Mouse (Mus musculus) stomach, embryonic 16.5 days (tissue): ENCODE results near the gene Hist1h1d. TPM values are rescaled to one million over a fixed set of nuclear protein-coding genes. Genes with fewer than 3 reads are reported as not detected.

ENCODE experiments used
- ATAC-seq: fragments of 200-750 bp; cut with Nextera tagmentation; 2 replicates; pipeline ENCODE4 v1.8.0; 2017; ENCODE audit warnings: moderate number of reproducible peaks, moderate TSS enrichment; ENCODE audit not compliant: insufficient read depth, low FRiP score
- H3K27ac ChIP-seq: fragments of 300-500 bp; sonication (generic); 2 replicates; pipeline ENCODE4 v1.5.1; 2014; ENCODE audit warnings: low read length
- H3K27me3 ChIP-seq: fragments of 300-500 bp; sonication (generic); 2 replicates; pipeline ENCODE4 v1.6.1; 2014; ENCODE audit warnings: low read length, control low read depth, mixed read lengths; ENCODE audit not compliant: control insufficient read depth, insufficient read depth
- H3K36me3 ChIP-seq: fragments of 300-500 bp; sonication (generic); 2 replicates; pipeline ENCODE4 v1.6.1; 2014; ENCODE audit warnings: low read length; ENCODE audit not compliant: control insufficient read depth, insufficient read depth
- H3K4me1 ChIP-seq: fragments of 300-500 bp; sonication (generic); 2 replicates; pipeline ENCODE4 v1.6.1; 2014; ENCODE audit warnings: low read length, control low read depth, mixed read lengths; ENCODE audit not compliant: control insufficient read depth, insufficient read depth
- H3K4me2 ChIP-seq: fragments of 300-500 bp; sonication (generic); 2 replicates; pipeline ENCODE4 v1.6.1; 2014; ENCODE audit warnings: low read depth, low read length, mixed read lengths
- H3K4me3 ChIP-seq: fragments of 300-500 bp; sonication (generic); replicated peaks from 2 replicates; pipeline ENCODE4 v1.5.1; 2014; ENCODE audit warnings: mild to moderate bottlenecking, low read length
- H3K9ac ChIP-seq: fragments of 300-500 bp; sonication (generic); 2 replicates; pipeline ENCODE4 v1.6.1; 2014; ENCODE audit warnings: low read length
- H3K9me3 ChIP-seq: fragments of 300-500 bp; sonication (generic); replicated peaks from 2 replicates; pipeline ENCODE4 v1.6.1; 2016; ENCODE audit warnings: low read length, control low read depth; ENCODE audit not compliant: control insufficient read depth
- WGBS: fragments of 180-500 bp; shearing (Covaris S2); extraction: QIAGEN DNeasy Blood & Tissue Kit; methylation state at CpG from one replicate; pipeline ENCODE4 v1.1.7; 2014; 5-methylcytosine and 5-hydroxymethylcytosine counted together
- polyA plus RNA-seq: library from polyadenylated mRNA; unstranded; fragments of >200 nt; fragmentation: Nextera tagmentation; extraction: Ambion mirVana; gene quantifications from 2 replicates; pipeline ENCODE4 v1.2.1, GENCODE M21; 2015

Hist1h1d gene
- polyA plus RNA-seq, 1 experiment from 2014 or later = 0.93 TPM

- WGBS = 69% methylated on average over 2 of the region's 2 CpGs
- Histone ChIP-seq H3K4me1 (no peaks in the 10 kb centered on the region; the same call in 1 of the 2 replicates), H3K36me3 (no peaks in the 10 kb centered on the region), H3K9ac (no peak overlapping the region), H3K4me3 (no peak overlapping the region), H3K4me2 (no peak overlapping the region), H3K27me3 (no peaks in the 10 kb centered on the region), H3K9me3 (no peaks in the 10 kb centered on the region), H3K27ac (no peak overlapping the region)
- ATAC-seq = no peak
Observed at GRCm38 (mm10) chr13:23595185-23595584, 42.1 kb downstream of the Hist1h1d start.

DNA sequence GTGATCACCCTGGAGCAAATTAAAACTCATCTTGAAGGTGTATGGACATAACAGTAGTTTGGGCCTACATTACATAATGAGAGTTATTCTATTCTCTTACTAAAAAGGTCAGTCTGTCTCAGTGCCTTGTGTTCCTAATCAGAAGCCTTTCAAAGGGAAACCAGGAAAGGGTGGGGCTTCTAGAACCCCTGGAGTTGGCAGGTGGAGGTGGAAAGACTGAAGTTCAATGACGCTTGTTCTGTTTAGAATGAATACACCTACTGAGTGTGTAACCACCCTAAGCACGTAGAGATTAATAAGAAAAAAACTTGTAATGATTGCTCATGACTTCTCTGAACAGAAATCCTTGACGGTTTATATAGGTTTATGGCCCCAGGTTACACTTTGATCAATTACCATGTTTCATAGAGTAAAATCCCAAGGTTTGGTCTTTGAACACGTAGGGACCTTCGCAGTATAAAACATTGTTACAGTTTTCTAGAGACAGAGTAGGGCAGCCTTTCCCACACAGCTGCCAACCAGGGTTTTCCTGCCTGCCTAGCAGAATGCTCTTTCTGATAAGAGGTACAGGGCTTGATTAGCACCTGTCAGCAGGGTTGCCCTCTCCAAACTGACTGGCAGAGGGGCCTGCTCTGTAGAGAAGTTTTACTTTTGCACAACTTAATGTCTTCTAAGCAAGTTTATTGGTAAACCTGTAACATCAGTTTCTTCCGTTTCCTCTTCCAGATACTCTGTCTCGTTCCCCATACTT lies 42.7 kb downstream of the Hist1h1d start:
- H3K4me2 ChIP-seq = no peak overlapping the region
- peak; percentile 50; the same call in 1 of the 2 replicates for ATAC-seq
- WGBS = 72% methylated on average over 7 of the region's 7 CpGs
- no peaks in the 10 kb centered on the region for H3K36me3 ChIP-seq
- peak overlapping the region; percentile 33; the same call in 1 of the 2 replicates for H3K27ac ChIP-seq
- no peak overlapping the region for H3K9ac ChIP-seq
- no peaks in the 10 kb centered on the region; the same call in 1 of the 2 replicates for H3K4me1 ChIP-seq
- no peak overlapping the region for H3K4me3 ChIP-seq
- H3K27me3 ChIP-seq = no peaks in the 10 kb centered on the region
- H3K9me3 ChIP-seq = no peaks in the 10 kb centered on the region

- no peak overlapping the region for H3K9ac ChIP-seq
- no peaks in the 10 kb centered on the region for H3K36me3 ChIP-seq
- H3K27ac ChIP-seq = no peak overlapping the region
- H3K4me1 ChIP-seq = no peaks in the 10 kb centered on the region
- no peak overlapping the region for H3K4me3 ChIP-seq
- 0 out of 2 replicates have a peak, but pooled peaks have one; percentile 40 for ATAC-seq
- no peaks in the 10 kb centered on the region for H3K9me3 ChIP-seq
- H3K4me2 ChIP-seq = no peak overlapping the region
- WGBS = 6% methylated on average over 9 of the region's 9 CpGs
- no peaks in the 10 kb centered on the region for H3K27me3 ChIP-seq
Observed at GRCm38 (mm10) chr13:23597957-23598356, 44.9 kb downstream of the Hist1h1d start.

DNA sequence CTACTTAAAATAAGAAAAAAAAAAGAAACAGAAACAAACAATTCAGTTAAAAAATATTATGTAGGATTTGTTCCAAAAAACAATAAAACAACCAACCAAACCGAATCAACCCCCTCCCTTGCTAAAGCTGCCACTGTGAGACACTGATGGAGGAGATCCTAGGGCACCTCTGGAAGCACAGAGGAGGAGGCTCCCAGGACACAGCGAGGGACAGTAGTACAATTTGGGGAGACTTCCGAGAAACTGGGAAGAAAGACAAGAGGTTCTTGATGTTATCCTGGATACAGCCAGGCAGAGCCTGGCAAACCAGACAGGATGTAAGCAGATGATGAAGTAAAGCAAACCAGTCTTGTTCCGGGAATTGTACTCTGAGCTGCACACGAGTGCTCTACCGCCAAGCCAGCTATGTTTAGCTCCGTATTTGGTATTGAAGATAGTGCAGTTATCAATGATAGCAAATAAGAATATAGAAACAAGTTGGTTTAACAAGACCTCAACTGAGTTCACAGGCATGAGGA lies 50.2 kb downstream of the Hist1h1d start:
- Histone ChIP-seq H3K4me1 (no peaks in the 10 kb centered on the region), H3K27ac (no peak overlapping the region), H3K9me3 (no peaks in the 10 kb centered on the region), H3K4me3 (no peak overlapping the region), H3K36me3 (no peaks in the 10 kb centered on the region), H3K9ac (no peak overlapping the region), H3K4me2 (no peak overlapping the region), H3K27me3 (no peaks in the 10 kb centered on the region)
- 67% methylated on average over 7 of the region's 7 CpGs for WGBS
- no peak for ATAC-seq

DNA sequence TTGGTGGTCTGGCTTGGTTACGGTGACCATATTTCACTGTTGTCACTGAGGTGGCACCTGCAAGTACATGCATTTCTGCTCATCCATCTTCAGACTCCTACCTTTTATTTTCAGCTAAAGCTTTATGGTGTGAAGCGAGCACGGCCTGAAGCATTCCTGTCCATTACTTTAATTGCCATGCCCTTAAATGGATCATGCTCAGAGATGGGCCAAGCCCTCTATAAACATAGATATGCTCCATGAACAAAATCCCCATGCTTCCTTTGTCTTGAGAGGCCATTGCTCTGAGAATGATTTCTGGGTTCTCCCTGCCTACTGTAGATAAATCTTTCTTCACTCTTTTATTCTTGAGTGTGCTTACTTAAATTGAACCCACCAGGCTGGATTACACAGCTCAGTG lies 51.4 kb downstream of the Hist1h1d start:
- Histone ChIP-seq H3K9ac (no peak overlapping the region), H3K4me3 (no peak overlapping the region), H3K4me2 (no peak overlapping the region), H3K9me3 (no peaks in the 10 kb centered on the region), H3K4me1 (no peaks in the 10 kb centered on the region), H3K27ac (no peak overlapping the region), H3K36me3 (no peaks in the 10 kb centered on the region), H3K27me3 (no peaks in the 10 kb centered on the region)
- no peak for ATAC-seq
- WGBS = 76% methylated on average over 3 of the region's 3 CpGs

DNA sequence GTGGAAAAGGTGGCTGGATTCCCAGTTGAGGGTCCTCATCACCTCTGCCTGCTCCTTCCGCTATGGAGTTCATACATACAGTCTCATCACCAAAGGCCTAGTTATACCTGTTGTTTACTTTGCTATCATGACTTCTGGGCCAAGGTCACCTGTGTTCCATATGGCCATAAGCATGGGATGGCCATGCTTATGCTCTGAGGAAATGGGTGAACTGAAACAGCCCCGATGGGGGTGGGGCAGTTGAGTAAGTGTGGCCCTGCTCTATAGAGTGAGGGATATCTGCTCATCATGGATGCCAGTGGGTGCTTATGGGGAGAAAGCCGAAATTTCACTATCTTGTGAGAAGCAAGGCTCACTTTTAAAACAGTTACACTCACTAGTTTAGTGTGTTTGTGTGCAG lies 52.0 kb downstream of the Hist1h1d start:
- Histone ChIP-seq H3K4me1 (no peaks in the 10 kb centered on the region), H3K27me3 (no peaks in the 10 kb centered on the region), H3K4me2 (no peak overlapping the region), H3K36me3 (no peaks in the 10 kb centered on the region), H3K9ac (no peak overlapping the region), H3K27ac (no peak overlapping the region), H3K9me3 (no peaks in the 10 kb centered on the region), H3K4me3 (no peak overlapping the region)
- 83% methylated on average over 3 of the region's 3 CpGs for WGBS
- no peak for ATAC-seq

- no peak for ATAC-seq
- no peak overlapping the region for H3K9ac ChIP-seq
- H3K27ac ChIP-seq = no peak overlapping the region
- H3K4me1 ChIP-seq = no peaks in the 10 kb centered on the region
- H3K4me3 ChIP-seq = no peak overlapping the region
- no peaks in the 10 kb centered on the region for H3K36me3 ChIP-seq
- H3K9me3 ChIP-seq = no peaks in the 10 kb centered on the region
- WGBS = 76% methylated on average over 4 of the region's 4 CpGs
- no peaks in the 10 kb centered on the region for H3K27me3 ChIP-seq
- H3K4me2 ChIP-seq = no peak overlapping the region
Observed at GRCm38 (mm10) chr13:23609209-23609608, 56.1 kb downstream of the Hist1h1d start.

- H3K27ac ChIP-seq = no peak overlapping the region
- no peak overlapping the region for H3K4me3 ChIP-seq
- no peaks in the 10 kb centered on the region for H3K36me3 ChIP-seq
- no peaks in the 10 kb centered on the region for H3K27me3 ChIP-seq
- H3K4me2 ChIP-seq = no peak overlapping the region
- no peaks in the 10 kb centered on the region for H3K9me3 ChIP-seq
- ATAC-seq = no peak
- H3K9ac ChIP-seq = no peak overlapping the region
- H3K4me1 ChIP-seq = no peaks in the 10 kb centered on the region
Observed at GRCm38 (mm10) chr13:23609844-23610243, 56.8 kb downstream of the Hist1h1d start.
